Mouse (Mus musculus): Measurements from ENCODE around the gene Gng8.
A peak's percentile ranks its signal among the peaks of the same experiment; 100 is the strongest.

Gene Gng8

GRCm38 (mm10) chr7:16906889-16907559, 15.4 kb downstream of the Gng8 start:
- DNase-seq (ENCODE audit: extremely low read depth, insufficient read length, low spot score): no peak

GRCm38 (mm10) chr7:16907842-16908241, 16.3 kb downstream of the Gng8 start:
- DNase-seq (ENCODE audit: extremely low read depth, insufficient read length, low spot score): no peak

GRCm38 (mm10) chr7:16908367-16908766, 16.8 kb downstream of the Gng8 start:
- DNase-seq (ENCODE audit: extremely low read depth, insufficient read length, low spot score): no peak

- DNase-seq (ENCODE audit: extremely low read depth, insufficient read length, low spot score): no peak
These were observed 17.3 kb downstream of the Gng8 start for GRCm38 (mm10) chr7:16908859-16909258.

- peak; percentile 54 for DNase-seq (ENCODE audit: extremely low read depth, insufficient read length, low spot score)
These were observed 18.3 kb downstream of the Gng8 start for GRCm38 (mm10) chr7:16909909-16910308.

GRCm38 (mm10) chr7:16911904-16912303, 20.3 kb downstream of the Gng8 start:
- DNase-seq (ENCODE audit: extremely low read depth, insufficient read length, low spot score): no peak

GRCm38 (mm10) chr7:16912360-16912759, 20.8 kb downstream of the Gng8 start:
- DNase-seq (ENCODE audit: extremely low read depth, insufficient read length, low spot score): no peak

- peak; percentile 46 for DNase-seq (ENCODE audit: extremely low read depth, insufficient read length, low spot score)
These were observed 22.3 kb downstream of the Gng8 start for GRCm38 (mm10) chr7:16913806-16914452.

- DNase-seq (ENCODE audit: extremely low read depth, insufficient read length, low spot score): no peak
These were observed 23.1 kb downstream of the Gng8 start for GRCm38 (mm10) chr7:16914453-16915343.

- DNase-seq (ENCODE audit: extremely low read depth, insufficient read length, low spot score): no peak
These were observed 24.1 kb downstream of the Gng8 start for GRCm38 (mm10) chr7:16915461-16916340.

GRCm38 (mm10) chr7:16916342-16917265, 25.0 kb downstream of the Gng8 start:
- no peak for DNase-seq (ENCODE audit: extremely low read depth, insufficient read length, low spot score)

- no peak for DNase-seq (ENCODE audit: extremely low read depth, insufficient read length, low spot score)
These were observed 25.9 kb downstream of the Gng8 start for GRCm38 (mm10) chr7:16917447-16917846.

- DNase-seq (ENCODE audit: extremely low read depth, insufficient read length, low spot score): no peak
These were observed 26.4 kb downstream of the Gng8 start for GRCm38 (mm10) chr7:16918014-16918413.

- no peak for DNase-seq (ENCODE audit: extremely low read depth, insufficient read length, low spot score)
These were observed 27.1 kb downstream of the Gng8 start for GRCm38 (mm10) chr7:16918670-16919069.

- DNase-seq (ENCODE audit: extremely low read depth, insufficient read length, low spot score): no peak
These were observed 28.0 kb downstream of the Gng8 start for GRCm38 (mm10) chr7:16919395-16920149.

- no peak for DNase-seq (ENCODE audit: extremely low read depth, insufficient read length, low spot score)
These were observed 28.6 kb downstream of the Gng8 start for GRCm38 (mm10) chr7:16920150-16920579.

GRCm38 (mm10) chr7:16920818-16921791, 29.5 kb downstream of the Gng8 start:
- DNase-seq (ENCODE audit: extremely low read depth, insufficient read length, low spot score): no peak
